Mouse (Mus musculus): ENCODE measurements around the gene Aldh5a1.

GRCm38 (mm10) chr13:24882411-24882810, 55.0 kb downstream of the Aldh5a1 start:
- TF ChIP-seq POLR2A (IDR thresholded peaks at IDR 0.05; ENCODE audit: insufficient read depth, low read depth, low read length) = no peak
- peak; percentile 46 for TF ChIP-seq CTCF (IDR thresholded peaks at IDR 0.05)
- TF ChIP-seq EP300 (IDR thresholded peaks at IDR 0.05; ENCODE audit: insufficient read depth, low read depth, low read length) = no peak
